10 mouse cellular contexts compared by ENCODE assay signal in the genomic region with DNA sequence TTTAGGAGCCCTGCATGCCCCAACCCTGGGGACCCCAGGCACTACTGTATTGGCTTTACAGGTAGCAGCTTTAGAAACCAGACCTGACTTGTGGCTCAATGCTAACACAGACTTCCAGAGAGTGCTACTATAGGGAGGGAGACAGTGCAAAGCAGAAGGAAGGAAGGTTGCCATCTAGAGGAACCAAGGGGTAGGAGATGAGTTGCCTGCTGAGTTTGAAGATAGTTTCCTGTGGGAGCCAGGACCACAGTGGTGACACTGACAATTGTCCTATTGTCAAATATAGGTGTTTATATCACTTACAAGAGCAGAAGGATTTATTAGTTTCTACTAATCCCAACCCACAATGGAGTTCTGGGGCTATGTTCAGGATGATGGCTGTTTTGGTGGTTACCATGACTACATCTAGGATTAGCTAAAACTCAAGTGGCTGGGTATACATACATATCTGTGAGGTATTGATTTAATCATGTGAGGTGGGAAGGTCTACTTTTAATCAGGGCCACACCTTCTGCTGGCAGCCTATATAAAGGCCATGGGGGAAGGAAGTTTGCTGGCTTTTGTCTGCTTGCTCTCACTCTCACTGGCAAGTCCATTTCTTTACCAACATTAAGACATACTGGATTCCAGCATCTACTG. TPM values are rescaled to one million over a fixed set of nuclear protein-coding genes. Genes with fewer than 3 reads are reported as not detected.
DNase-seq lines count a peak whose midpoint lies in the region; ATAC-seq and TF ChIP-seq lines count a peak whose summit lies in the region.
"Had no signal": no experiment of that assay in that cellular context is flagged by ENCODE, and none has a peak within 500 bp of the region (broad histone marks: within the 10 kb centered on the region; RNA-seq: fewer than 3 reads in every experiment).

No protein-coding gene starts in this region.

- no peaks in the 10 kb centered on the region for H3K9me3 ChIP-seq in hindbrain, postnatal 0 days (ENCODE audit: low read length)
- H3K9me3 ChIP-seq in hindbrain, embryonic 13.5 days: no peaks in the 10 kb centered on the region
- H3K9me3 ChIP-seq in forebrain, embryonic 16.5 days (ENCODE audit: control insufficient read depth, low read length): no peaks in the 10 kb centered on the region
- no peaks in the 10 kb centered on the region for H3K9me3 ChIP-seq in midbrain, embryonic 15.5 days
- H3K9me3 ChIP-seq: limb, embryonic 15.5 days had no signal

- H3K9ac ChIP-seq in hindbrain, postnatal 0 days (replicated peaks; ENCODE audit: low read length): no peak overlapping the region
- H3K9ac ChIP-seq in hindbrain, embryonic 13.5 days: no peak overlapping the region
- H3K9ac ChIP-seq in forebrain, embryonic 16.5 days (replicated peaks; ENCODE audit: low read depth, low read length): no peak overlapping the region
- H3K9ac ChIP-seq in midbrain, embryonic 15.5 days: no peak overlapping the region
- H3K9ac ChIP-seq: limb, embryonic 15.5 days had no signal

- no peak overlapping the region for H3K27ac ChIP-seq in hindbrain, postnatal 0 days
- H3K27ac ChIP-seq in hindbrain, embryonic 13.5 days: no peak overlapping the region
- H3K27ac ChIP-seq in forebrain, embryonic 16.5 days (ENCODE audit: low read length): no peak overlapping the region
- H3K27ac ChIP-seq in midbrain, embryonic 15.5 days: no peak overlapping the region
- H3K27ac ChIP-seq: limb, embryonic 15.5 days had no signal

- H3K4me2 ChIP-seq in hindbrain, postnatal 0 days (ENCODE audit: low read depth, low read length): no peak overlapping the region
- H3K4me2 ChIP-seq in hindbrain, embryonic 13.5 days: no peak overlapping the region
- H3K4me2 ChIP-seq in forebrain, embryonic 16.5 days (ENCODE audit: low read length): no peak overlapping the region
- H3K4me2 ChIP-seq in midbrain, embryonic 15.5 days: no peak overlapping the region
- H3K4me2 ChIP-seq: limb, embryonic 15.5 days had no signal

- no peaks in the 10 kb centered on the region for H3K36me3 ChIP-seq in hindbrain, postnatal 0 days (ENCODE audit: insufficient read depth, low read length)
- H3K36me3 ChIP-seq in hindbrain, embryonic 13.5 days: no peaks in the 10 kb centered on the region
- H3K36me3 ChIP-seq in forebrain, embryonic 16.5 days (ENCODE audit: control insufficient read depth, insufficient read depth): no peaks in the 10 kb centered on the region
- H3K36me3 ChIP-seq in midbrain, embryonic 15.5 days (replicated peaks): no peaks in the 10 kb centered on the region
- H3K36me3 ChIP-seq: limb, embryonic 15.5 days had no signal

- H3K4me3 ChIP-seq in hindbrain, postnatal 0 days (ENCODE audit: low read length): no peak overlapping the region
- no peak overlapping the region for H3K4me3 ChIP-seq in hindbrain, embryonic 13.5 days
- H3K4me3 ChIP-seq in forebrain, embryonic 16.5 days (replicated peaks; ENCODE audit: low read length): no peak overlapping the region
- no peak overlapping the region for H3K4me3 ChIP-seq in midbrain, embryonic 15.5 days
- H3K4me3 ChIP-seq: limb, embryonic 15.5 days had no signal

- no peaks in the 10 kb centered on the region for H3K4me1 ChIP-seq in hindbrain, postnatal 0 days (ENCODE audit: insufficient read depth, low read length)
- no peaks in the 10 kb centered on the region for H3K4me1 ChIP-seq in hindbrain, embryonic 13.5 days (replicated peaks)
- no peaks in the 10 kb centered on the region for H3K4me1 ChIP-seq in forebrain, embryonic 16.5 days (replicated peaks; ENCODE audit: control insufficient read depth, insufficient read depth, low read length)
- H3K4me1 ChIP-seq in midbrain, embryonic 15.5 days: no peaks in the 10 kb centered on the region
- H3K4me1 ChIP-seq: limb, embryonic 15.5 days had no signal

- TF ChIP-seq CTCF in hindbrain, postnatal 0 days (IDR thresholded peaks at IDR 0.05; ENCODE audit: low read depth): peak; percentile 74

- H3K27me3 ChIP-seq in hindbrain, postnatal 0 days (ENCODE audit: insufficient read depth, low read length): no peaks in the 10 kb centered on the region
- no peaks in the 10 kb centered on the region for H3K27me3 ChIP-seq in hindbrain, embryonic 13.5 days
- H3K27me3 ChIP-seq in forebrain, embryonic 16.5 days (replicated peaks; ENCODE audit: control insufficient read depth, insufficient read depth, low read length): no peaks in the 10 kb centered on the region
- no peaks in the 10 kb centered on the region; the same call in 1 of the 2 replicates for H3K27me3 ChIP-seq in midbrain, embryonic 15.5 days (replicated peaks)
- H3K27me3 ChIP-seq: limb, embryonic 15.5 days had no signal

- ATAC-seq in hindbrain, postnatal 0 days: peak; percentile 69
- no peak for ATAC-seq in hindbrain, embryonic 13.5 days (ENCODE audit: low FRiP score)
- peak; percentile 72 for ATAC-seq in forebrain, embryonic 16.5 days
- ATAC-seq in midbrain, embryonic 15.5 days (replicated peaks): peak; percentile 65; the same call in 1 of the 2 replicates

- peak; percentile 27 for DNase-seq in adrenal gland, adult 2 months
- no peak for DNase-seq in adrenal gland, postnatal 25 days
- DNase-seq in hindbrain, postnatal 0 days (ENCODE audit: low spot score): peak; percentile 40
- DNase-seq in B cell, adult 2 months: peak; percentile 17 to 30
- no peak for DNase-seq in urinary bladder, postnatal 10 days (ENCODE audit: low spot score)

RNA-seq across cellular contexts. Expression of a gene that starts 20.1 kb away (rescaled TPM):
- 10 to 100 TPM in 1 of 2 experiments, 1 to 10 TPM in 1; 7.1 to 11.9 TPM for total RNA-seq in adrenal gland, adult 2 months (2021)
- polyA plus RNA-seq in adrenal gland, adult 2 months (2012; rRNA removed): 4.7 and 5.0 TPM in 2 replicates
- 12.4 and 14.2 TPM in 2 replicates for total RNA-seq in adrenal gland, postnatal 25 days (2021)
- 85.2 and 91.3 TPM in 2 replicates for total RNA-seq in hindbrain, postnatal 0 days (2014; rRNA removed)
- 51.5 and 53.4 TPM in 2 replicates for polyA plus RNA-seq in hindbrain, postnatal 0 days (2015; fragmentation: Nextera tagmentation; extraction: Ambion mirVana)
- polyA plus RNA-seq in hindbrain, embryonic 13.5 days (2015; fragmentation: Nextera tagmentation; extraction: Ambion mirVana): 61.4 and 62.5 TPM in 2 replicates
- 51.8 and 54.4 TPM in 2 replicates for polyA plus RNA-seq in forebrain, embryonic 16.5 days (2015; fragmentation: Nextera tagmentation; extraction: Ambion mirVana)
- polyA plus RNA-seq in midbrain, embryonic 15.5 days (2015; fragmentation: Nextera tagmentation; extraction: Ambion mirVana): 67.0 and 71.7 TPM in 2 replicates
- polyA plus RNA-seq: C2C12 had no signal

RNA-seq across cellular contexts. Expression of a gene that starts 37.8 kb away (rescaled TPM):
- total RNA-seq in adrenal gland, adult 2 months (2021): 1 to 10 TPM in 1 of 2 experiments, under 1 TPM in 1; 0.84 to 1.2 TPM
- 0.03 and 0.10 TPM in 2 replicates for polyA plus RNA-seq in adrenal gland, adult 2 months (2012; rRNA removed)
- total RNA-seq in adrenal gland, postnatal 25 days (2021): 0.33 and 0.43 TPM in 2 replicates
- 0.04 and 0.47 TPM in 2 replicates for total RNA-seq in hindbrain, postnatal 0 days (2014; rRNA removed)
- 0.04 TPM in 1 of 2 replicates, not detected in the other for polyA plus RNA-seq in hindbrain, postnatal 0 days (2015; fragmentation: Nextera tagmentation; extraction: Ambion mirVana)
- polyA plus RNA-seq in hindbrain, embryonic 13.5 days (2015; fragmentation: Nextera tagmentation; extraction: Ambion mirVana): 0.47 and 0.49 TPM in 2 replicates
- polyA plus RNA-seq in forebrain, embryonic 16.5 days (2015; fragmentation: Nextera tagmentation; extraction: Ambion mirVana): 0.09 TPM in 1 of 2 replicates, not detected in the other
- polyA plus RNA-seq in midbrain, embryonic 15.5 days (2015; fragmentation: Nextera tagmentation; extraction: Ambion mirVana): 0.08 and 0.20 TPM in 2 replicates

Comparison
In these comparisons a context has a peak if more than half of its experiments do, and no peak if none do; other contexts are left out.
1. DNase-seq: peak in adrenal gland, adult 2 months (single experiment), hindbrain, postnatal 0 days (single experiment) and B cell, adult 2 months (2 of 2); none in adrenal gland, postnatal 25 days (single experiment) and urinary bladder, postnatal 10 days (single experiment).